Mouse (Mus musculus) heart, adult 2 months (tissue): ENCODE measurements around the gene Mre11a. TPM values are rescaled to one million over a fixed set of nuclear protein-coding genes. Genes with fewer than 3 reads are reported as not detected.

Experiments
- DNase-seq, 2 experiments: peaks; one replicate each; pipeline ENCODE4 v3.0.0; 2021
- H3K27ac ChIP-seq: fragments of 200-600 bp; 2 replicates; pipeline ENCODE4 v1.8.1; 2022
- H3K27me3 ChIP-seq: fragments of 200-500 bp; 2 replicates; pipeline ENCODE4 v1.6.1; 2012; ENCODE audit warnings: mild to moderate bottlenecking, low read length, inconsistent platforms, mixed read lengths; ENCODE audit not compliant: control insufficient read depth, insufficient read depth
- H3K36me3 ChIP-seq: fragments of 200-500 bp; 2 replicates; pipeline ENCODE4 v1.6.1; 2012; ENCODE audit warnings: low read length, inconsistent platforms; ENCODE audit not compliant: control insufficient read depth, insufficient read depth
- H3K4me1 ChIP-seq: fragments of 200-500 bp; 2 replicates; pipeline ENCODE4 v1.6.1; 2011; ENCODE audit warnings: low read length; ENCODE audit not compliant: control insufficient read depth, insufficient read depth
- H3K4me3 ChIP-seq: fragments of 200-600 bp; 2 replicates; pipeline ENCODE4 v1.8.1; 2022
- H3K79me2 ChIP-seq: fragments of 200-500 bp; replicated peaks from 2 replicates; pipeline ENCODE4 v1.6.1; 2012; ENCODE audit warnings: mild to moderate bottlenecking, inconsistent platforms, low read length, moderate library complexity, mixed read lengths; ENCODE audit not compliant: control insufficient read depth, insufficient read depth
- H3K9ac ChIP-seq: fragments of 200-500 bp; 2 replicates; pipeline ENCODE4 v1.6.1; 2012; ENCODE audit warnings: low read depth, mild to moderate bottlenecking, control low read depth, inconsistent platforms, low read length, mixed read lengths
- CTCF ChIP-seq: fragments of 200-600 bp; IDR thresholded peaks from 2 replicates; pipeline ENCODE4 v1.8.1; 2022; ENCODE audit warnings: antibody characterized with exemption, mild to moderate bottlenecking, moderate library complexity
- EP300 ChIP-seq: fragments of 200-500 bp; IDR thresholded peaks from 2 replicates; pipeline ENCODE4 v1.6.1; 2011; ENCODE audit warnings: low read depth, low read length, control low read depth; ENCODE audit not compliant: insufficient read depth
- POLR2A ChIP-seq: fragments of 200-500 bp; IDR thresholded peaks from 2 replicates; pipeline ENCODE4 v1.6.1; 2011; ENCODE audit warnings: mild to moderate bottlenecking, low read depth, low read length, control low read depth; ENCODE audit not compliant: insufficient read depth
- WGBS: fragments of 180-500 bp; shearing (Covaris S2); methylation state at CpG from one replicate; pipeline ENCODE4 v1.1.7; 2018; 5-methylcytosine and 5-hydroxymethylcytosine counted together
- intact Hi-C: fragments of 180-260 bp; cut with DNase I; formaldehyde crosslinking; loops from one replicate; pipeline ENCODE4 v1.15.1; 2025
- polyA plus RNA-seq: library from polyadenylated mRNA; depleted of rRNA; stranded (reverse); fragments of >200 nt; gene quantifications from 2 replicates; pipeline ENCODE4 v1.2.3, GENCODE M21; 2012; rRNA removed
- total RNA-seq, 2 experiments: library from RNA; stranded (reverse); gene quantifications; 2 replicates each; pipeline ENCODE4 v1.2.3; 2021

Gene Mre11a
- total and polyA plus RNA-seq, 3 experiments = 2.8 to 10.4 (median 9.8) TPM

DNA sequence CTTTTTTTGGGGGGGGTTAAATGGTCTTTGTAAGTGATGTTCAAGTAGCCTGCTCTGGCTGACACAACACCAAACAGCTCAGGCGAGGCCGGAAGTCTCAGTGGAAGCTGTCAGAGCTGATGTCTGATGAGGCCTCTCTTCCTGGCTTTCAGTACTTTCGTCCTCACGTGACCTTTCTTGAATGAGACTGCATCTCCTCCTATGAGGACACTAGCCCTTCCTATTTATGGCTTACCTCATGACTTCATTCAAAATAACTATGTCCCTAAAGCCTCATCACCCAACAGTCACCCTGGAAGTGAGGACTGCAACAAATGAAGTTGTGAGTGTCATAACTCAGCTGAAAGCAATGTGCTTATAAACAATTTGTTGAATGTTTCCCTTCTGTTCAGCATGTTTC is 100.2 kb downstream of the Mre11a start:
- Histone ChIP-seq H3K27me3 (no peaks in the 10 kb centered on the region), H3K4me1 (no peaks in the 10 kb centered on the region), H3K36me3 (no peaks in the 10 kb centered on the region; the same call in 1 of the 2 replicates), H3K4me3 (no peak overlapping the region), H3K27ac (peak overlapping the region; percentile 1; the same call in 1 of the 2 replicates), H3K9ac (no peak overlapping the region), H3K79me2 (no peaks in the 10 kb centered on the region)
- TF ChIP-seq POLR2A = no peak
- no peak for TF ChIP-seq EP300
- intact Hi-C loops = no loop called here
- DNase-seq = no peak
- 23% methylated on average over 4 of the region's 4 CpGs for WGBS

- no peaks in the 10 kb centered on the region for H3K79me2 ChIP-seq
- TF ChIP-seq POLR2A (no peak), CTCF (peak; percentile 22)
- H3K9ac ChIP-seq = no peak overlapping the region
- no peaks in the 10 kb centered on the region for H3K27me3 ChIP-seq
- DNase-seq = no peak
- intact Hi-C loops = no loop called here
- no peak overlapping the region for H3K4me3 ChIP-seq
- H3K36me3 ChIP-seq = no peaks in the 10 kb centered on the region; the same call in 1 of the 2 replicates
- H3K4me1 ChIP-seq = no peaks in the 10 kb centered on the region
- H3K27ac ChIP-seq = peak overlapping the region; percentile 1; the same call in 1 of the 2 replicates
These were observed 100.7 kb downstream of the Mre11a start for GRCm38 (mm10) chr9:14885151-14885550.

GRCm38 (mm10) chr9:14885954-14886353 is 101.5 kb downstream of the Mre11a start:
- Histone ChIP-seq H3K36me3 (no peaks in the 10 kb centered on the region; the same call in 1 of the 2 replicates), H3K79me2 (no peaks in the 10 kb centered on the region), H3K4me1 (no peaks in the 10 kb centered on the region), H3K4me3 (no peak overlapping the region), H3K9ac (no peak overlapping the region), H3K27ac (no peak overlapping the region), H3K27me3 (no peaks in the 10 kb centered on the region)
- intact Hi-C loops = no loop called here
- DNase-seq = no peak
- WGBS = 91% methylated on average over 1 of the region's 1 CpGs
- TF ChIP-seq POLR2A (no peak), CTCF (no peak), EP300 (no peak)

Other genes starting within 250 kb of the Mre11a start
- gene Amotl1, start 139.6 kb upstream of the Mre11a start, total RNA-seq = 10 to 100 TPM; 58.3 to 59.5 TPM
- 27.4 and 41.1 TPM in 2 replicates for gene Amotl1, start 139.6 kb upstream of the Mre11a start, polyA plus RNA-seq
- gene Piwil4, start 43.9 kb upstream of the Mre11a start, total RNA-seq = not detected
- gene Piwil4, start 43.9 kb upstream of the Mre11a start, polyA plus RNA-seq = not detected in 2 replicates
- under 1 TPM; 0.39 to 0.43 TPM for gene Fut4, start 32.3 kb upstream of the Mre11a start, total RNA-seq
- gene Fut4, start 32.3 kb upstream of the Mre11a start, polyA plus RNA-seq = 0.49 and 0.59 TPM in 2 replicates
- not detected for gene 1700012B09Rik, start 13.6 kb upstream of the Mre11a start, total RNA-seq
- not detected in 2 replicates for gene 1700012B09Rik, start 13.6 kb upstream of the Mre11a start, polyA plus RNA-seq
- 1 to 10 TPM; 5.3 to 7.6 TPM for gene Ankrd49, start 202 bp downstream of the Mre11a start, total RNA-seq
- gene Ankrd49, start 202 bp downstream of the Mre11a start, polyA plus RNA-seq = 3.9 and 6.9 TPM in 2 replicates
- gene Gpr83, start 75.6 kb downstream of the Mre11a start, total RNA-seq = not detected
- gene Gpr83, start 75.6 kb downstream of the Mre11a start, polyA plus RNA-seq = 0.14 and 0.15 TPM in 2 replicates
- gene Izumo1r, start 119.3 kb downstream of the Mre11a start, total RNA-seq = not detected
- gene Izumo1r, start 119.3 kb downstream of the Mre11a start, polyA plus RNA-seq = 0.18 and 0.29 TPM in 2 replicates